Mouse (Mus musculus): ENCODE data around the gene Tbc1d1. TPM values are rescaled to one million over a fixed set of nuclear protein-coding genes. Genes with fewer than 3 reads are reported as not detected.

Gene Tbc1d1
- polyA plus RNA-seq, 1 experiment from 2014 or later, result 11.5 TPM

GRCm38 (mm10) chr5:64202306-64202705 is 46.2 kb downstream of the Tbc1d1 start:
- DNase-seq (ENCODE audit: low spot score) (peak; percentile 50), ATAC-seq (ENCODE audit: low FRiP score, low TSS enrichment) (peak; percentile 41; the same call in 1 of the 2 replicates)
- 28% methylated on average over 2 of the region's 2 CpGs for WGBS
- H3K27me3 ChIP-seq (ENCODE audit: control insufficient read depth, insufficient read depth, low read length), result no peaks in the 10 kb centered on the region
- H3K4me3 ChIP-seq (ENCODE audit: low read depth, low read length), result no peak overlapping the region
- H3K4me2 ChIP-seq (replicated peaks; ENCODE audit: low read depth), result no peak overlapping the region
- H3K27ac ChIP-seq (replicated peaks), result no peak overlapping the region
- TF ChIP-seq EP300 (optimal IDR thresholded peaks at IDR 0.05), result no peak
- TF ChIP-seq CTCF (IDR thresholded peaks at IDR 0.05; ENCODE audit: low read depth), result peak; percentile 93
- H3K9me3 ChIP-seq (ENCODE audit: control insufficient read depth, low read length), result no peaks in the 10 kb centered on the region
- H3K9ac ChIP-seq (ENCODE audit: low read length), result no peak overlapping the region
- H3K36me3 ChIP-seq (ENCODE audit: control insufficient read depth, insufficient read depth, low read length), result peaks cover 2% of the 10 kb centered on the region; the same call in 1 of the 2 replicates
- H3K4me1 ChIP-seq (replicated peaks; ENCODE audit: control insufficient read depth, insufficient read depth), result no peaks in the 10 kb centered on the region

- H3K36me3 ChIP-seq (ENCODE audit: control insufficient read depth, insufficient read depth, low read length), result no peaks in the 10 kb centered on the region
- 85% methylated on average over 3 of the region's 3 CpGs for WGBS
- H3K4me1 ChIP-seq (replicated peaks; ENCODE audit: control insufficient read depth, insufficient read depth), result no peaks in the 10 kb centered on the region
- no peak overlapping the region for H3K4me2 ChIP-seq (replicated peaks; ENCODE audit: low read depth)
- no peak for ATAC-seq (ENCODE audit: low FRiP score, low TSS enrichment)
- H3K27ac ChIP-seq (replicated peaks), result no peak overlapping the region
- no peak overlapping the region for H3K9ac ChIP-seq (ENCODE audit: low read length)
- TF ChIP-seq EP300 (optimal IDR thresholded peaks at IDR 0.05) (no peak), CTCF (IDR thresholded peaks at IDR 0.05; ENCODE audit: low read depth) (no peak)
- no peak for DNase-seq (ENCODE audit: low spot score)
- H3K27me3 ChIP-seq (ENCODE audit: control insufficient read depth, insufficient read depth, low read length), result no peaks in the 10 kb centered on the region
- H3K9me3 ChIP-seq (ENCODE audit: control insufficient read depth, low read length), result no peaks in the 10 kb centered on the region
- H3K4me3 ChIP-seq (ENCODE audit: low read depth, low read length), result no peak overlapping the region
Measured at GRCm38 (mm10) chr5:64205610-64206009, 49.5 kb downstream of the Tbc1d1 start.

GRCm38 (mm10) chr5:64206431-64206830 is 50.3 kb downstream of the Tbc1d1 start:
- Histone ChIP-seq H3K27ac (replicated peaks) (no peak overlapping the region), H3K4me1 (replicated peaks; ENCODE audit: control insufficient read depth, insufficient read depth) (no peaks in the 10 kb centered on the region), H3K4me3 (ENCODE audit: low read depth, low read length) (no peak overlapping the region), H3K9me3 (ENCODE audit: control insufficient read depth, low read length) (no peaks in the 10 kb centered on the region), H3K36me3 (ENCODE audit: control insufficient read depth, insufficient read depth, low read length) (no peaks in the 10 kb centered on the region), H3K27me3 (ENCODE audit: control insufficient read depth, insufficient read depth, low read length) (no peaks in the 10 kb centered on the region), H3K9ac (ENCODE audit: low read length) (no peak overlapping the region), H3K4me2 (replicated peaks; ENCODE audit: low read depth) (no peak overlapping the region)
- 64% methylated on average over 3 of the region's 3 CpGs for WGBS
- ATAC-seq (ENCODE audit: low FRiP score, low TSS enrichment) (no peak), DNase-seq (ENCODE audit: low spot score) (no peak)
- TF ChIP-seq EP300 (optimal IDR thresholded peaks at IDR 0.05) (no peak), CTCF (IDR thresholded peaks at IDR 0.05; ENCODE audit: low read depth) (no peak)

GRCm38 (mm10) chr5:64206875-64207274 is 50.8 kb downstream of the Tbc1d1 start:
- no peak overlapping the region for H3K4me3 ChIP-seq (ENCODE audit: low read depth, low read length)
- DNase-seq (ENCODE audit: low spot score) (no peak), ATAC-seq (ENCODE audit: low FRiP score, low TSS enrichment) (no peak)
- no peaks in the 10 kb centered on the region for H3K4me1 ChIP-seq (replicated peaks; ENCODE audit: control insufficient read depth, insufficient read depth)
- TF ChIP-seq EP300 (optimal IDR thresholded peaks at IDR 0.05), result no peak
- H3K9me3 ChIP-seq (ENCODE audit: control insufficient read depth, low read length), result no peaks in the 10 kb centered on the region
- H3K36me3 ChIP-seq (ENCODE audit: control insufficient read depth, insufficient read depth, low read length), result no peaks in the 10 kb centered on the region
- H3K27me3 ChIP-seq (ENCODE audit: control insufficient read depth, insufficient read depth, low read length), result no peaks in the 10 kb centered on the region
- no peak overlapping the region for H3K27ac ChIP-seq (replicated peaks)
- WGBS, result 80% methylated on average over 8 of the region's 8 CpGs
- no peak overlapping the region for H3K9ac ChIP-seq (ENCODE audit: low read length)
- no peak overlapping the region for H3K4me2 ChIP-seq (replicated peaks; ENCODE audit: low read depth)

- H3K27me3 ChIP-seq (ENCODE audit: control insufficient read depth, insufficient read depth, low read length), result no peaks in the 10 kb centered on the region
- ATAC-seq (ENCODE audit: low FRiP score, low TSS enrichment) (no peak), DNase-seq (ENCODE audit: low spot score) (no peak)
- WGBS, result 92% methylated on average over 6 of the region's 6 CpGs
- no peak overlapping the region for H3K27ac ChIP-seq (replicated peaks)
- no peak for TF ChIP-seq CTCF (IDR thresholded peaks at IDR 0.05; ENCODE audit: low read depth)
- H3K9me3 ChIP-seq (ENCODE audit: control insufficient read depth, low read length), result no peaks in the 10 kb centered on the region
- no peak overlapping the region for H3K4me3 ChIP-seq (ENCODE audit: low read depth, low read length)
- H3K4me1 ChIP-seq (replicated peaks; ENCODE audit: control insufficient read depth, insufficient read depth), result no peaks in the 10 kb centered on the region
- H3K36me3 ChIP-seq (ENCODE audit: control insufficient read depth, insufficient read depth, low read length), result no peaks in the 10 kb centered on the region
- no peak overlapping the region for H3K4me2 ChIP-seq (replicated peaks; ENCODE audit: low read depth)
- no peak overlapping the region for H3K9ac ChIP-seq (ENCODE audit: low read length)
Measured at GRCm38 (mm10) chr5:64207800-64208199, 51.7 kb downstream of the Tbc1d1 start.

- Histone ChIP-seq H3K27me3 (ENCODE audit: control insufficient read depth, insufficient read depth, low read length) (no peaks in the 10 kb centered on the region), H3K36me3 (ENCODE audit: control insufficient read depth, insufficient read depth, low read length) (no peaks in the 10 kb centered on the region), H3K4me1 (replicated peaks; ENCODE audit: control insufficient read depth, insufficient read depth) (no peaks in the 10 kb centered on the region), H3K4me3 (ENCODE audit: low read depth, low read length) (no peak overlapping the region), H3K4me2 (replicated peaks; ENCODE audit: low read depth) (no peak overlapping the region), H3K9ac (ENCODE audit: low read length) (no peak overlapping the region), H3K27ac (replicated peaks) (no peak overlapping the region), H3K9me3 (ENCODE audit: control insufficient read depth, low read length) (no peaks in the 10 kb centered on the region)
- WGBS, result 62% methylated on average over 4 of the region's 4 CpGs
- no peak for TF ChIP-seq CTCF (IDR thresholded peaks at IDR 0.05; ENCODE audit: low read depth)
- TF ChIP-seq EP300 (optimal IDR thresholded peaks at IDR 0.05), result no peak
- DNase-seq (ENCODE audit: low spot score) (no peak), ATAC-seq (ENCODE audit: low FRiP score, low TSS enrichment) (no peak)
Measured at GRCm38 (mm10) chr5:64210817-64211216, 54.7 kb downstream of the Tbc1d1 start.
